Mouse (Mus musculus): ENCODE data around the gene Ppp2r2c.

- no peak for TF ChIP-seq POLR2A (IDR thresholded peaks at IDR 0.05; ENCODE audit: insufficient read depth, low read depth, low read length)
- TF ChIP-seq EP300 (IDR thresholded peaks at IDR 0.05; ENCODE audit: insufficient read depth, low read depth, low read length) = no peak
- no peak for TF ChIP-seq CTCF (IDR thresholded peaks at IDR 0.05)
These were observed 10.8 kb upstream of the Ppp2r2c start for GRCm38 (mm10) chr5:36857546-36857945.
